Mouse (Mus musculus) limb, embryonic 14.5 days (tissue): ENCODE results near the gene Ribc2. TPM values are rescaled to one million over a fixed set of nuclear protein-coding genes. Genes with fewer than 3 reads are reported as not detected.

Experiments used
- ATAC-seq: fragments of 200-750 bp; cut with Nextera tagmentation; 2 replicates; pipeline ENCODE4 v1.8.0; 2017; ENCODE audit warnings: low read depth, moderate number of reproducible peaks, moderate TSS enrichment; ENCODE audit not compliant: low FRiP score
- DNase-seq: peaks from one replicate; pipeline ENCODE4 v3.0.0-alpha.2; 2015; ENCODE audit warnings: low spot score
- H3K27ac ChIP-seq: fragments of 300-500 bp; sonication (generic); replicated peaks from 2 replicates; pipeline ENCODE4 v1.5.1; 2014; ENCODE audit warnings: low read depth, mild to moderate bottlenecking, low read length, moderate library complexity, mixed read lengths
- H3K27me3 ChIP-seq: fragments of 300-500 bp; sonication (generic); 2 replicates; pipeline ENCODE4 v1.6.1; 2014; ENCODE audit warnings: low read length, mixed read lengths; ENCODE audit not compliant: control insufficient read depth, insufficient read depth
- H3K36me3 ChIP-seq: fragments of 300-500 bp; sonication (generic); 2 replicates; pipeline ENCODE4 v1.6.1; 2014; ENCODE audit warnings: mild to moderate bottlenecking, low read length, moderate library complexity, mixed read lengths; ENCODE audit not compliant: control insufficient read depth, insufficient read depth
- H3K4me1 ChIP-seq: fragments of 300-500 bp; sonication (generic); 2 replicates; pipeline ENCODE4 v1.6.1; 2014; ENCODE audit warnings: antibody characterized with exemption, low read length, mixed read lengths; ENCODE audit not compliant: control insufficient read depth, insufficient read depth
- H3K4me2 ChIP-seq: fragments of 300-500 bp; sonication (generic); replicated peaks from 2 replicates; pipeline ENCODE4 v1.6.1; 2014; ENCODE audit warnings: low read depth, mild to moderate bottlenecking, low read length, moderate library complexity; ENCODE audit not compliant: severe bottlenecking
- H3K4me3 ChIP-seq: fragments of 300-500 bp; sonication (generic); replicated peaks from 2 replicates; pipeline ENCODE4 v1.5.1; 2014; ENCODE audit warnings: low read length
- H3K9ac ChIP-seq: fragments of 300-500 bp; sonication (generic); 2 replicates; pipeline ENCODE4 v1.6.1; 2014; ENCODE audit warnings: mild to moderate bottlenecking, low read depth, low read length, moderate library complexity; ENCODE audit not compliant: severe bottlenecking
- H3K9me3 ChIP-seq: fragments of 300-500 bp; sonication (generic); 2 replicates; pipeline ENCODE4 v1.6.1; 2016; ENCODE audit warnings: low read length; ENCODE audit not compliant: control insufficient read depth
- POLR2A ChIP-seq: fragments of 200-500 bp; IDR thresholded peaks from 2 replicates; pipeline ENCODE4 v1.8.0; 2012; ENCODE audit warnings: inconsistent platforms, mild to moderate bottlenecking, moderate library complexity, borderline replicate concordance; ENCODE audit not compliant: insufficient read depth, insufficient read length; ENCODE audit errors: extremely low read depth
- WGBS: fragments of 180-500 bp; shearing (Covaris S2); extraction: QIAGEN DNeasy Blood & Tissue Kit; methylation state at CpG from one replicate; pipeline ENCODE4 v1.1.7; 2014; 5-methylcytosine and 5-hydroxymethylcytosine counted together
- polyA plus RNA-seq, 2 experiments: library from polyadenylated mRNA; depleted of rRNA in 1 of 2; stranded (reverse) in 1 of 2; unstranded in 1 of 2; fragments of >200 nt; fragmentation: Nextera tagmentation in 1 of 2; extraction: Ambion mirVana in 1 of 2; gene quantifications; 2 replicates each; pipeline versions ENCODE4 v1.2.1 to v1.2.3; 2012 to 2014

Ribc2 gene
- polyA plus RNA-seq, 2 experiments: 0.72 to 0.73 TPM

- 88% methylated on average over 3 of the region's 3 CpGs for WGBS
- Histone ChIP-seq H3K9me3 (no peaks in the 10 kb centered on the region), H3K4me2 (no peak overlapping the region), H3K27ac (no peak overlapping the region), H3K4me1 (peaks cover 12% of the 10 kb centered on the region; the same call in 1 of the 2 replicates), H3K36me3 (no peaks in the 10 kb centered on the region), H3K27me3 (no peaks in the 10 kb centered on the region), H3K9ac (no peak overlapping the region), H3K4me3 (no peak overlapping the region)
- ATAC-seq (no peak), DNase-seq (no peak)
- no peak for TF ChIP-seq POLR2A
Observed at GRCm38 (mm10) chr15:85154091-85154490, 22.2 kb downstream of the Ribc2 start.

DNA sequence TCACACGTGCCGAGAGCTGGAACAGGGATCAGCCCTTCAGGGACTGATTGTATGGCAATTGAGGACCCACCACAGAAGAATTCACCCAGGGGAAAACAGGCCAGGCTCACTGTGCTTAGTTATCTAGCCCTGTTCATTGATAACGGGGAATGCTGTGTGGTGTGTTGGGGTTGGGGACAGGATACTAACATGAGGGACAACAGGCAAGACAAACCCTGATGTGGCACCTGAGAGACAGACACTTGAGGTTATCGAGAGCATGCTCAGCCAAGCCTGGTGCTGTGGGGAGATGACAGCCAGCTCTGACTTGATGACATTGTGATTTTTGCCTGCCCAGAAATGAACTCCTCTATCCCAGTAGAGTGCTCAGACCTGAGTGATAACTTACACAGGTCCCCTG lies 24.3 kb downstream of the Ribc2 start:
- H3K27me3 ChIP-seq: no peaks in the 10 kb centered on the region
- no peaks in the 10 kb centered on the region for H3K9me3 ChIP-seq
- H3K4me1 ChIP-seq: peaks cover 12% of the 10 kb centered on the region; the same call in 1 of the 2 replicates
- no peak overlapping the region for H3K4me2 ChIP-seq
- H3K27ac ChIP-seq: no peak overlapping the region
- H3K4me3 ChIP-seq: no peak overlapping the region
- ATAC-seq (no peak), DNase-seq (no peak)
- TF ChIP-seq POLR2A: no peak
- WGBS: 52% methylated on average over 4 of the region's 4 CpGs
- H3K9ac ChIP-seq: no peak overlapping the region
- no peaks in the 10 kb centered on the region for H3K36me3 ChIP-seq

DNA sequence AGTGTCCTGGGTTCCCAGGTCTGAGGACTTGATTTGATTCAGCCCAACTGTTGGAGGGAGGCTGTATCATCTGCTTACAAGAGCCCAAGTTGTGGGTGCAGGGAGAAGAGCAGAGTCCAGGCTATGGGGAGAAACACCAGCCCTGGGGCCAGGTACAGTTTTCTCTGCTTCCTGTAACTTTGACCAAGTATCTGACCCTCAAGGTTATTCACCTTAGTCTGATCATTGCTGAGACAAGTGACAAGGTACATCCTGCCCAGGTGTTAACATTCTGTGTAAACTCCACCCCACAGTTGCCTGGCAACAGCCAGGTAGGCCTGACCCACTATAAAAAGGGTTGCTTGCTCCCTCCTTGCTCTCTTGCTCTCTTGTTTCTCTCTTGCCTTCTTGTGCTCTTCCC lies 29.5 kb downstream of the Ribc2 start:
- no peak for TF ChIP-seq POLR2A
- no peak overlapping the region for H3K27ac ChIP-seq
- H3K9me3 ChIP-seq: no peaks in the 10 kb centered on the region
- ATAC-seq: no peak
- no peak overlapping the region for H3K4me3 ChIP-seq
- no peaks in the 10 kb centered on the region for H3K36me3 ChIP-seq
- H3K27me3 ChIP-seq: no peaks in the 10 kb centered on the region
- H3K4me2 ChIP-seq: no peak overlapping the region
- H3K9ac ChIP-seq: no peak overlapping the region
- no peak for DNase-seq
- peaks cover 29% of the 10 kb centered on the region for H3K4me1 ChIP-seq

GRCm38 (mm10) chr15:85162693-85163663 lies 31.1 kb downstream of the Ribc2 start:
- Histone ChIP-seq H3K27ac (no peak overlapping the region; the same call in 1 of the 2 replicates), H3K4me2 (no peak overlapping the region), H3K36me3 (no peaks in the 10 kb centered on the region), H3K9me3 (no peaks in the 10 kb centered on the region), H3K4me3 (no peak overlapping the region), H3K9ac (no peak overlapping the region), H3K27me3 (no peaks in the 10 kb centered on the region), H3K4me1 (peaks cover 38% of the 10 kb centered on the region)
- WGBS: 33% methylated on average over 21 of the region's 21 CpGs
- no peak for TF ChIP-seq POLR2A
- peak; percentile 45 for DNase-seq
- peak; percentile 17; the same call in 1 of the 2 replicates for ATAC-seq

GRCm38 (mm10) chr15:85166433-85166933 lies 34.6 kb downstream of the Ribc2 start:
- Histone ChIP-seq H3K9ac (peak overlapping the region; percentile 32; the same call in 1 of the 2 replicates), H3K4me1 (peaks cover 38% of the 10 kb centered on the region), H3K4me2 (peak overlapping the region; percentile 24; the same call in 1 of the 2 replicates), H3K27ac (peak overlapping the region; percentile 80), H3K4me3 (no peak overlapping the region), H3K36me3 (no peaks in the 10 kb centered on the region), H3K9me3 (no peaks in the 10 kb centered on the region), H3K27me3 (no peaks in the 10 kb centered on the region)
- DNase-seq (no peak), ATAC-seq (peak; percentile 42)
- WGBS: 8% methylated on average over 11 of the region's 11 CpGs
- TF ChIP-seq POLR2A: no peak
